Mouse (Mus musculus) gastrocnemius, postnatal 10 days (tissue): ENCODE measurements around the gene Mief1. TPM values are rescaled to one million over a fixed set of nuclear protein-coding genes. Genes with fewer than 3 reads are reported as not detected.

Experiments
- DNase-seq: peaks from one replicate; pipeline ENCODE4 v3.0.0; 2021; ENCODE audit warnings: mixed read lengths
- total RNA-seq, 2 experiments: library from RNA; stranded (reverse); gene quantifications; 2 replicates each; pipeline ENCODE4 v1.2.3; 2021

Gene Mief1
- total RNA-seq, 2 experiments from 2014 or later = 22.8 to 27.2 TPM

DNA sequence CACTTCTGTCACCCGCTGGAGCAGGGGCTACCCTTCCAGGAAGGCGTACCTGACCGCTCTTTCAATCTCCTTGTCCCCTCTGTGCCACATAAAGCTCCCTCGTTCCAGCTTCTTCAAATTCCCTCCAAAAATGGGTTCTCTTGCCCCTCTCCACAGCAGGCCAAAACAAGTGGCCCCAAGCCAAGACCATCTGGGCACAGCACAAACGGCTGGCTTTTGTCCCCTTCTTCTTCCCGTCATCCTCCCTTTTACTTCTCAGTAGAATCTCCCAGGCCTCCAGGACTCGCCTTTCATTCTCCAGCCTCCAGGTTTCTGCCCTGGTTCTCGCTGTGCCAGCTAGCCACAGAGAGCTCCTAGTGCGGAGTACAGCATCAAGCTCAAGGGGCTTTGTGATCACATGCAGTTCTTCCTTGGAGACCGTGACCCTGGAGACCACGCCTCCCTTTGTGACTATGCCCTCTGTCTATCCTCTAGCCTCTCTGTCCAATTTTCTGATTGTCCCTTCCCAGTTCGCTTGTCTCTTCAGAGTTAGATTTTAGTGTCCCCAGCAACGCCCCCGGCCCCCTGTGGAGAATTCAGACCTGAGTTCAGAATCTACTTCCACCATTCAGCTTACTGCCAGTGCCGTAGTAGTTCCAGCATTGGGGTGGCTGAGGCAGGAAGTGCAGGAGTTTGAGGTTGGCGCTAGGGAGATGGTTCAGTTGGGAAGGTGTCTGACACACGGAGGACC lies 5.6 kb upstream of the Mief1 start:
- no peak for DNase-seq

DNA sequence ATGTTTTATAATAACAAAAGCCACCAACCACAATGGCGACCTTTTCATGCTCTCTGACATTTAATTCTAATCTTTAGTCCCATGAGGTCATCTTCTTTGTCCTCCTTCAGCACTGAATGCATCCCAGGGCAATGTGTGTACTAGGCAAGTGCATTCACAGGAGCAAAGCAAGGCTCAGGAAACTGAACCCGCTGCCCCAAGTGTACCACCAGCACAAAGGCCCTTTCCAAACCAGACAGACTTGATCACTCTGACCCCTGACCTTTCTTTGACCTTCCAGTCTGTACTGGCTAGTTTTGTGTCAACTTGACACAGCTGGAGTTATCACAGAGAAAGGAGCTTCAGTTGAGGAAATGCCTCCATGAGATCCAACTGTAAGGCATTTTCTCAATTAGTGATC lies 1.5 kb upstream of the Mief1 start:
- no peak for DNase-seq

DNA sequence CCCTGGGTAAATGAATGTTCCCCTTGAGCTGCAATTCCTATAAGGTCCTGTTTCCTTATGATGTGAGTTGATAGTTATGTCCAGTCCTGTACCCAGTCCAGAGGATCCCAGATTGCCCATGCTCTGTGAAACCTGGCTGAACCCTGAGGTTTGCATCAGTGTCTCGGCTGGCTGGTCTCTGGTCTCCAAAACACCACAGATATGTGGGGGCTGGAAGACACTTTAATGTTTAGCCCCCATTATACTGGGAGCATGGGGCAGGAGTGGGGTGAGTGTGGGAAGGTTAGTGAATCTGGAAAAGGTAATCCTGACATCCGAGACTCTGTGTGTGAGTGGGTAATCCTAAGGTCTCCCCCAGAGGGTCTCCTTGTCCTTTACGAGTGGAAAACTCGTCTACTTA lies 765 bp upstream of the Mief1 start:
- no peak for DNase-seq

DNA sequence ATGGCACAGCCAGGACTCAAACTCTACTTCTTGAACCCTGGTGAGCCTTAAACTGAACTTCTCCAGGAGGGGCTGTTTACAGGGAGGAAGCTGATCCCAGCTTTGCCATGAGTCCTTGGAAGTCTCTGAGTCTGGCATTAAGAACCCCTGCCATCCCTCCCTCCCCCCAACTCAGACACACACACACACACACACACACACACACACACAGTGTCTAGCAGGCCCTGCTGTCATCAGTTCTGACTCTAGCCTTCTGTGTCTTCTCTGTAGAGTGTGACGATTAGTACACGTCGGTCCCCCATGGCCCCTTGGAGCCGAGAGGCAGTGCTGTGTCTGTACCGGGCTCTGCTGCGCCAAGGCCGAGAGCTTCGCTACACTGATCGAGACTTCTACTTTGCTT lies 1.7 kb downstream of the Mief1 start, which contains the start of gene AC140267.1:
AC140267.1 (plus strand) TSS at position 301 of the 400 bp plus-strand sequence.
- no peak for DNase-seq

DNA sequence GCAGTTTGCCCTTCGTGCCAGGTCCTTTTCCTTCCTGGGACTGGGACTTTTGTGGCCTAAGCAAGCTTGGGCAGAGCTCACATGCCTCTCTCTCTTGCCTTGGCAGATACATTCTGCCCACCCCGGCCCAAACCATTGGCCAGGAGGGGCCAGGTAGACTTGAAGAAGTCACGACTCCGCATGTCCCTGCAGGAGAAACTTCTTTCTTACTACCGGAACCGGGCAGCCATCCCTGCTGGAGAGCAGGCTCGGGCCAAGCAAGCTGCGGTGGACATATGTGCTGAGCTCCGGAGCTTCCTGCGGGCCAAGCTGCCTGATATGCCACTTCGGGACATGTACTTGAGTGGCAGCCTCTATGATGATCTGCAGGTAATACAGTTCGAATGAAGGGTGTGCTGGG lies 14.3 kb downstream of the Mief1 start:
- no peak for DNase-seq

DNA sequence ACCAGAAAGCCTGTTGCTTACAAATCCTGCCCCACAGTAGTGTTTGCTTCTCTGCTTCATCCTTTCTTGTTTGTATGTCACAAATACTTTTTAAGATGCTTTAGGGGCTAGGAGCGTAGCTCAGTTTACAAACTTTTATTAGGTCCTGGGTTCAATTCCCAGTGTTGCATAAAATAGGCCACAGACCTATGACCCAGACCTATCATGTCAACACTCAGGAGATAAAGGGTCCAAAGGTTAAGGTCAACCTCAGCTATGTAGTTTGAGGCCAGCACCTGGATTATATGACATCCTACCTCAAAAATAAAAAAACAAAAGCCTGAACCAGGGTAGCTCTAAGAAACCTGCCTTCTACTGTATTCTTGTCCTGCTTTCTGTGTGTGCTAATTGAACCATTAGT lies 14.8 kb downstream of the Mief1 start:
- no peak for DNase-seq

DNA sequence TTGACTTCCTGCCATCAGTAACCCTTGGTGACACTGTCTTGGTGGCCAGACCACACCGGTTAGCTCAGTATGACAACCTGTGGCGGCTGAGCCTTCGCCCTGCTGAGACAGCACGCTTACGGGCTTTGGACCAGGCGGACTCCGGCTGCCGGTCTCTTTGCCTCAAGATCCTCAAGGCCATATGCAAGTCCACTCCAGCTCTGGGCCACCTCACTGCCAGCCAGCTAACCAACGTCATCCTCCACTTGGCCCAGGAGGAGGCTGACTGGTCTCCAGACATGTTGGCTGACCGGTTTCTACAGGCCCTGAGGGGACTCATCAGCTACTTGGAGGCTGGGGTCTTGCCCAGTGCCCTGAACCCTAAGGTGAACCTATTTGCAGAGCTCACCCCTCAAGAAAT lies 15.9 kb downstream of the Mief1 start:
- no peak for DNase-seq

DNA sequence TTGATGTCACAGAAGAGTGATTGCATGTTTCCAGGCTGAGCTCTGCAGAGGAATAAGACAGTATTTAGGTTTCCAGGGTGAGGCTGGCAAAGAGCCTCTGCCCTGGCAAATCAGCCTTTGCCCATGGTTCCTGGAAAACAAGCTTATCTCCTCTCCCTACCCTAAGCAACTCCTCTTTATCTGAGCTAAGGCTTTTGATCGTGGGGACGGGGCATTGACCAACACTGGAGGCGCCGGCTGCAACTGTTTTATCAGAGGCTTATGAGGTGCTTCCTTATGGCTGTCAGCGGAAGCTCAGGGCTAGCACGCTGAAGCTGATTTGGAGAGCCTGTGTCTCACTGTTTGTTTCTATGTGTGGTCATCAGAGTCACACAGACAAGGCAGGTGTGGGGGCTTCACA lies 16.8 kb downstream of the Mief1 start:
- DNase-seq = no peak

DNA sequence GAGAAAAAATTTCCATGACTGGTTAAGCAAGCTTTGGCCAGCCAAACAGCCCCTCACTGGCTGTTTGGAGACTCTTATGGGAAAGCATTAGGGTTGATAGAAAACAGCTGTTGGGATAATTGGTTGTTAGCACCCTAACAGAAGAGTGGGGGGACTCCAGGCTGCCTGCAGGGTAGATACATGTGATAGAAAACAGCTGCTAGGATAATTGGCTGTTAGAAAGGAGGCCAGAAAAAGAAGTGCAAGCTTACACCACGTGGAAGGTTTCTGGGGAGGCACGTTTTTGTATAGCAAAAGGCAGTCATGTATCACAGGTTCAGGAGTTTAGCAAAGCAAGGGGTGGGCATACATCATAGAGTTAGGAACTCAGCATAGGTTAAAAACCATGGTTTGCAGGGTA lies 19.7 kb downstream of the Mief1 start:
- DNase-seq = no peak

DNA sequence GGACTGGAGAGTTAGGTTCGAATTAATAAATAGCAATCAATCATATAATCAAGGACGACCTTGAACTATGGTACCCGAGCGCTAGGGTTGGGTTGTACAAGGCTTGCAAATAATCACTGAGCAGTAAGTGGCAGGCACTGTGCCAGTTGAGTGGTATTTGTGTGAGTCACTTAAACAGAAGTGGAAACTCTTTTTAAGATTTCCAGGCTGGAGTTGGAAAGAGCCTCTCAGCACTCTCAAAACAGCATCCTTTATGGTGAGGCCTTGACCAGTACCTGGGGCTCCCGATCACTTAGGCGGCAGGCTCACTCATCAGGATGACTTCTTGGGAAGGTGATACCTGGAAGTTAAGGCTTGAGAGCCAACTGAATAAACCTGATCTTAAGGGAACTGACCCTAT lies 20.4 kb downstream of the Mief1 start:
- peak; percentile 57 for DNase-seq

DNA sequence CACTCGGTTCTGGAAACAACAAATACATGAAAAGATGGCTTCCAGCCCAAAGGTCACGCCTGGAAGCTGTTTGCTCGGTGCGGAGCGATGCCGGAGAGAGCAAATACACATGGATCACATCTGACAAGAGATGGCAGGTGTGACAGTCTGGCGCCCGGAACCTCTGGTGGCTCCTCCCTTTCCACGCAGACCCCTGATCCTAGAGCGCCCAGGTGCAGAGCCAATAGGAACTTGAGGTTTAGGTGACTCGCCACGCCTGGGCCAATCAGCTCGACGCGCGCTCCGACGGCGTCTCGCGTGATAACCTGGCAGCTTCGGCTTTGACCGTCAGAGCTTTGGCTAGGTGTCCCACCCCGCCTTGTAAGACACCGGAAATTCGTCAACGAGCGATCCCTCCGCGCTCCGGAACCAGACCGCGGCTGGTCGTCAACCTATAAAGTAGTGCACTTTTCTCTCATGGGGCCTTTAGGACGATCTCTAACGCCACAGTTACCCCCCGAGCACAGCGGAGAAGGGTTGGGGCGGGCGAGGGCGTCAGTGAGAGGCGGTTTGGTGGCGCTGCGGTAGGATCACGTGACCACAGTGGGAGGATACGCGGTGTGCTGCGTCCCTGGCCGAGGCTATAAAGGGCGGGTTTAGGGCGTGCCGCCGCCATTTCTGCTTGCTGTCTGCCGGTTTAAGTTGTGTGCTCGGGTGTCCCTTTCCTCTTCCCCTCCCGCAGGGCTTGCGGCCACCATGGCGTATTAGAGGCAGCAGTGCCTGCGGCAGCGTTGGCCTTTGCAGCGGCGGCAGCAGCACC lies 21.2 kb downstream of the Mief1 start, which contains the start of gene Atf4:
Atf4 (plus strand) TSS at position 338 of the 799 bp plus-strand sequence.
- peak; percentile 97 for DNase-seq

DNA sequence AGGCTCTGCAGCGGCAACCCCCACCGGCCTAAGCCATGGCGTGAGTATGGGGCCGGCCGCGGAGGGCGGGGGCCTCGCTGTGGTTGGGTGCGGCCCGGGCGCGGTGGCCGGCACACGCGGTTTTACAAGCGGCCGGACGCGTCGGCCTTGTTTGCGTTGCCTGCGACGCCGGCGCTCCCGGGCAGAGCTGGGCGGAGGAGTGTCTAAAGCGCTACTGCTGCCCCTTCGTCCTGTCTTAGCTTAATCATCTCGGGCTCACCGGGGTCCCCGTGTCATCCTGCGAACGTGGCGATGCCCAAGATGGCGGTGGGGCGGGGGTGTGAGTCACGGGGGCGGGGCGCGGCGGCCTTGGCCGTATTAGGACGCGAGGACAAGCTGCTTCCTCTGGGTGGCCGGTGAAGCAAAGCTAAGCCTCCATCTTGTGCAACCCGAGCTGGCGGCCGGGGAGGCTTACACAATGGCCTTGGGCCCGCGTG lies 21.9 kb downstream of the Mief1 start:
- peak; percentile 88 for DNase-seq

DNA sequence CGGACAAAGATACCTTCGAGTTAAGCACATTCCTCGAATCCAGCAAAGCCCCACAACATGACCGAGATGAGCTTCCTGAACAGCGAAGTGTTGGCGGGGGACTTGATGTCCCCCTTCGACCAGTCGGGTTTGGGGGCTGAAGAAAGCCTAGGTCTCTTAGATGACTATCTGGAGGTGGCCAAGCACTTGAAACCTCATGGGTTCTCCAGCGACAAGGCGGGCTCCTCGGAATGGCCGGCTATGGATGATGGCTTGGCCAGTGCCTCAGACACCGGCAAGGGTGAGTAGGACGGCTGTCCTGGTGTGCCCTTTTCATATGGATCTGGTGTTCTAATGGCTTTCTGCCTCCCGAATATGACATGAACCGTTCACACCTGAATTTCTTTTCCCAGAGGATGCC lies 22.4 kb downstream of the Mief1 start:
- peak; percentile 10 for DNase-seq

DNA sequence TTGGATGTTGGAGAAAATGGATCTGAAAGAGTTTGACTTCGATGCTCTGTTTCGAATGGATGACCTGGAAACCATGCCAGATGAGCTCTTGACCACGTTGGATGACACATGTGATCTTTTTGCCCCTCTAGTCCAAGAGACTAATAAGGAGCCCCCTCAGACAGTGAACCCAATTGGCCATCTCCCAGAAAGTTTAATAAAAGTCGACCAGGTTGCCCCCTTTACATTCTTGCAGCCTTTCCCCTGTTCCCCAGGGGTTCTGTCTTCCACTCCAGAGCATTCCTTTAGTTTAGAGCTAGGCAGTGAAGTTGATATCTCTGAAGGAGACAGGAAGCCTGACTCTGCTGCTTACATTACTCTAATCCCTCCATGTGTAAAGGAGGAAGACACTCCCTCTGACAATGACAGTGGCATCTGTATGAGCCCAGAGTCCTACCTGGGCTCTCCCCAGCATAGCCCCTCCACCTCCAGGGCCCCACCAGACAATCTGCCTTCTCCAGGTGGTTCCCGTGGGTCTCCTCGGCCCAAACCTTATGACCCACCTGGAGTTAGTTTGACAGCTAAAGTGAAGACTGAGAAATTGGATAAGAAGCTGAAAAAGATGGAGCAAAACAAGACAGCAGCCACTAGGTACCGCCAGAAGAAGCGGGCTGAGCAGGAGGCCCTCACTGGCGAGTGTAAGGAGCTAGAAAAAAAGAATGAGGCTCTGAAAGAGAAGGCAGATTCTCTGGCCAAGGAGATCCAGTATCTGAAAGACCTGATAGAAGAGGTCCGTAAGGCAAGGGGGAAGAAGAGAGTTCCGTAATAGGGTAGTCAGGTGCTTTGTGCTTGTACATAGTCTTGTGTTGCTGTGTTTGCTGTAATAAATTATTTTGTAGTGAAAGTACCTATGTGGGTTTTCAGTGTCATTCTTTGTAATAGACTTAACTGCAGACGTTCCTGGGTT lies 23.1 kb downstream of the Mief1 start:
- DNase-seq = no peak

DNA sequence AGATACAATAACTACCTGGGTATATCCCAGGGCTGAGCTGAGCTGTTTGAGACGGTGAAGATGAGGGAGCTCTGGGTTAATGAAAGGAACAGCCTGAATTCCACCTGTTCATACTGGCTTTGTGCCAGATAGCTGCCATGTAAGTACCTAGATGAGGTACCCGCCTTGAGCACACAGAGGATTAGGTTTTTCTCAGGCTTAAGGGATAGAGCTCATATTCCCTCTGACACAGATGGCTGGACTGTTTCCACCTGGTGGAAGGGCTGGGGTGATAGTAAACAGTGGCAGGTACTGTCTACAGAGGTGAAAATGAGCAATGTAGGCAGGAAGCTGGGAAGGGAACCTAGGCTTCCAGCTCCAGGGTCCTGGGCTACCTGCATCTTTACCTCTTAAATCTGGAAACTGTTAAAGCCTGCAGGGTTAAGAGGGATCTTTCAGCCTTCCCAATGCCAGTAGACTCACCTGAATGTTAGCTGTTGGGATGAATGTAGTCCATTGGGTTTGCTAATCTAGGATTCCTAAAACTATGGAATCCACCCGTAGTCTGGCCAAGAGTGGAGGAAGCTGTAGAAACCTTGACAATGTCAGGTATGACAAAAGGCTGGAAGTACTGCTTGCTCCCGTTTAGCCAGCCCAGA lies 23.9 kb downstream of the Mief1 start:
- DNase-seq = peak; percentile 34

DNA sequence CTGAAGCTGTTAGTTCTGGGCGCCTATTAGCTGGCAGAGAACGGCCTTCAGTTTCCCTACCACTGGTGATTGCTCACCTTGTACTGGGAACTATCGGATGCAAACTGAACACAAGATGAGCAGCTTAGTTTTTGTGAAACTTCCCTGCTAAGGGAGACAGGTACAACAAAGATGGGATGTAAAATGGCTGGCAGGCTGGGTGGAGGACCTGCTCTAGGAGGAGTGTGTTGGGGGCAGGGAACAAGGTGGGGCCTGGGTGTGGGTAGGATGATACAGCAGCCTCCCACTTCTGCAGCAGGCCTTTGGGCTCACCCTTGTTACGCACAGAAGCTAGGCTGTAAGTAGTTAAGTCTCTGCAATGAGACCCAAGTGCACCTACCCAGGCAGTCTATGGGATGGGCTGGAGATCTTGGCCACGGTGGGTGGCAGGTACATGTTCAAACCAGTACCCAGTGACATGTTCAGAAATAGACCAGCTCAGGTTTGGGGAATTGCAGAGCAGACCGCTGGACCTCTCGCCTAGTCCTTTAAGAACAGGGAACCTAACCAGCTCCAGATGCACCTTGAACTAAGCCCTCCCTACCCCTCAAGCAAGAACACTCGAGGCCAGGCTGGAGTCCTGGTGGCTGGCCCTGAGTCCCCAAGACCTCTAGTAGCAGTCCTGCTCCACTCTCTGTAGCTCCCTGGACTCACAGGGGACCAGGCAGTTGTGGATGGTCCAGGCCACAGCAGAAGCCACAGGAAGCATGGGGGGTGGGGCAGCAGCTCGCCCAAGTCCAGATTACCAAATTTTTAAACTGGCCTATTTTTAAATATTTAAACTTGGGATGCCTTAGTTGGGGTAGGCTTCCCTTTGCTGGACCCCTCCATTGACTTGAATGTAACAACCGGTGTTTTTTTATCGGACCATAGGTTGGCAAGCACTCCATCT lies 24.7 kb downstream of the Mief1 start:
- DNase-seq = peak; percentile 31

DNA sequence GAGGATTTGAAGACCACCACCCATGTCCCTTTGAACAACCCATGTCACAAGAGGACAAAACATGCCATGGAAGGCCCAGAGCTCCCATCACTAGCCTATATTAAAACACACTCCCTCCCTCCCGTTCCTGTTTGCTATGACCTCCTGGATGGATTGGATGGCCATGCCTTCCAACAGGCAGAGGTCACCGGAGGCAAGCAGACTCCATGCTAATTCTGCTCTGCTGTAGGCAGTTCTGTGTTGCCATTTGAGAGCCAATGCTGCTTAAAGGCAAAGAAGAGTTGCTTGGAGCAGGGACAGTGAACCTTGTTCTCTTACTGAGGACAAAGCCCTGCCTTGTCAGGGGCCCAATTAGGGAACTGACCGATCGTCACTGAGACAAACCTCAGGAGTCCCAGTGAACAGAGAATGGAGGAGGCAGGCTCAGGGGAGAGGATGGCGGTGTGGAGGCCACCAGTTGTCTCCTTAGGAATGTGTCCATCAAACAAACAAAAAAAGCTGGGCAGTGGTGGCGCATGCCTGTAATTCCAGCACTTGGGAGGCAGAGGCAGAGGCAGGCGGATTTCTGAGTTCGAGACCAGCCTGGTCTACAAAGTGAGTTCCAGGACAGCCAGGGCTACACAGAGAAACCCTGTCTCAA lies 25.7 kb downstream of the Mief1 start:
- no peak for DNase-seq

DNA sequence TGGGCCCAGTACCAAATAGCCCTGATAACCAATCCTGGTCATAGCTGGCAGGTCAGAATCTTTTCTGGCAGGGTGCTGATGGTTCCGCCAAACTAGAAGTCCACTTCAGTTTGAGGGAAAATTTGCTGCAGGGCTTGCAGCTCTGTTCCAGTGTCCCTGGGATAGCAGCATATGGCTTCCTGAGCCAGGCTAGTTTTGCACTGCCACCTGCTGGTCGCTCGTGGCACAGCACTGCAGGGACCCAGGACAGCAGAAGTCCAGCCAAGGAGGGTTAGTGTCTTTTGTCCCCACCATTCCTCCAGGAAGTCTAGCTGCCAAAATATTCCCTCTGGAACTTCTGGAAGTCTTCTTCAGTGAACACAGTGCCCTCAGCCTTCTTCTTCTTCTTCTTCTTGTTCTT lies 26.9 kb downstream of the Mief1 start:
- peak; percentile 91 for DNase-seq

DNA sequence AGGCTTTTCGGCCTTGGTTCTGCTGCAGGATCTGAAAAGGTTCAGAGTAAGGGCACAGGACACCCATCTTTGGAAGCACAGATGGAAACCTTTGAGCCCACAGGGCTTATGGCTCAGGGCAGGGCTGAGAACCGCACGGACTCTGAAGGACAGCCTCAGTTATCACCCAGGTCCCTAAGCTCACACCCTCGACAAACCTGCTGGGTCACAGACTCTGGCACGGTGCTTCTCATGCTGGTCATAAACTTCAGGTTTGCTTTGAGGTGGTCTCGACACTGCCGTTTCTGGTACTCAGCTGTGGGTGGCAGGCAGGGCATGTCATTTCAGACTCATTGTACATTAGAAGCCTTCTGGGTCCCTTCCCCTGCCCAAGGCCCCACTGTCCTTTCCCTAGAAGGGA lies 27.3 kb downstream of the Mief1 start:
- no peak for DNase-seq
